Mouse (Mus musculus): ENCODE measurements around the gene Frmpd1.

The Frmpd1 gene

GRCm38 (mm10) chr4:45238260-45238659 lies 53.6 kb downstream of the Frmpd1 start:
- no peak for DNase-seq (ENCODE audit: low read depth, low spot score)

DNA sequence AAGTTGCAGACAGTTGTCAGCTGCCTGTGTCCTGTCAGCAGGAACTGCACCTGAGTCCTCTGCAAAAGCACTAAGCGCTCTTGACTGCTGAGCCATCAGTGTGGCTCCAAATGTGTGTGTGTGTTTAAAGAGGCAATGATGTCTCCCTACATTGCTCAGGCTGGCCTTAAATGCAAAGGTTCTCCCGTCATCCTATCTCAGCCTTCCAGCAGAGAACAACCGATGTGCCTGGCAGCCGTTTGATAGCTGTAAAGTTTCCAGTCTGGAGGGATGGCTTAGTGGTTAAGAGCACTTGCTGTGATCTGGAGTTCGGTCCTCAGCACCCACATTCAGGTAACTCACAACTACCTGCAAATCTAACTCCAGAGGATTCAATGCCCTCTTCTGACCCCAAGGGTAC lies 56.7 kb downstream of the Frmpd1 start:
- no peak for DNase-seq (ENCODE audit: low read depth, low spot score)

DNA sequence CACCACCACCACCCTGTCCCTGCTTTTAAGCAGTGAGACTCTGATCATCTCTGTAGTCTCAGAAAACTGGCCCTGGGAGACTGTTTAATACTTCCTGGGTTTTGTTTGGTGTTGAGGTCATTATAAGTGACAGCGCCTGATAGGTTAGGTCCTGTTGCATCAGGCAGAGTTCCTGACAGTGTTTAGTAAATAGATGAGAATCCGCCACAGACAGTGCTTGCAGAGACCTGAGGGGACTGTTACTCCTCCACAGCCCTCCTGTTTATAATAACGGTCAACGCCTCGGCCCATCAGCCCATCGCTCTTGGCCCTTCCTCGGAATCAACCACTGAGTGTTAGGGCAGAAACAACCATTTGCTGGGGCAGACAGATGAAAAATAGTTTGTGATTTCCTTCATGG lies 57.5 kb downstream of the Frmpd1 start:
- DNase-seq (ENCODE audit: low read depth, low spot score) = no peak

GRCm38 (mm10) chr4:45243211-45243902 lies 58.7 kb downstream of the Frmpd1 start:
- no peak for DNase-seq (ENCODE audit: low read depth, low spot score)

GRCm38 (mm10) chr4:45251265-45251664 lies 66.6 kb downstream of the Frmpd1 start:
- no peak for DNase-seq (ENCODE audit: low read depth, low spot score)

GRCm38 (mm10) chr4:45252861-45253262 lies 68.2 kb downstream of the Frmpd1 start:
- no peak for DNase-seq (ENCODE audit: low read depth, low spot score)

GRCm38 (mm10) chr4:45253839-45254601 lies 69.3 kb downstream of the Frmpd1 start:
- no peak for DNase-seq (ENCODE audit: low read depth, low spot score)

DNA sequence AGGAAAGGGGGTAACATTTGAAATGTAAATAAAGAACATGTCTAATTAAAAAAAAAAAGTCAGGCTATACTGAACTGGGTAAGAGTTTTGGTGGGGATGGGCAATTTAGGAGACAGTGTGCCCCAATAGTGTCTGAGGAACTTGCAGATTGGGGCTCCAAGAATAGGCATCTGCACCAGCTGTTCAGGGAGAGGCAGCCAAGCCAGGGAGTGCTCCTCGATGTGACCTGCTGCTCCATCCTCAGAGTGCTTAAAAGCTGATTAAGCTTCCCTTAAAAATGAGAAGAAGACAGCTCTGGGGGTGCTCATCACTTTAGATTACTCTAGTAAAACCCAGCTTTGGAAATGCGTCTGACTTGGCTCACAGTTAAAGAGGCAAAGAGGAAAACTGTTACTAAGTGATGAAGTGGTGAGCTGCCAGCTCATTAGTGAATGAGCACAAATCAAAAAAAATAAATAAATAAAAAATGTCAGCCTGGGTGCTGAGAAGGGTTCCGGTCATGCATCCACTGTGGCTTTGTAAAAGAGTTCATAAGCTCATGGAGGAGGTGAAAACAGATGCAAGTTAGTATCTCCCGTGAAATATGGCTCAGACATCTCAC lies 74.7 kb downstream of the Frmpd1 start:
- DNase-seq (ENCODE audit: low read depth, low spot score) = no peak

- no peak for DNase-seq (ENCODE audit: low read depth, low spot score)
These were observed 76.9 kb downstream of the Frmpd1 start for GRCm38 (mm10) chr4:45261551-45261950.

DNA sequence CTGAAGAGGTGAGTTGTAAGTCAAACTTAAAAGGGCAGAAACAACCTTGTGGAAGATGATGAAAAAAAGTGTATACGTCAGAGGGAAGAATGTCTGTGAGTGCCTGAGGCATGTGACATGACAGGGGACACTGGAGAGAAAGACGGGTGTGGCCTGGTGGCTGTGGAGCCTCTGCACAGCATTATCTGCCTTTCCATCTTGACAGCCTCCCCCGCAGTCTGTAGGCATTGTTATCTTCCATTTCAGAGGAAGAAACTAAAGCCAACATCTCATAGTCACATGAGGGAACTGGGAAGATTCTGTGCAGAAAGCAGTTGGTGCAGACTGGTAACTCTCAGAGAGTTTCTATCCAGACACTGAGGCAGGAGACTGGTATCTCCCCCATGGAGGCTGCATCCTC lies 83.2 kb downstream of the Frmpd1 start:
- DNase-seq (ENCODE audit: low read depth, low spot score) = no peak

DNA sequence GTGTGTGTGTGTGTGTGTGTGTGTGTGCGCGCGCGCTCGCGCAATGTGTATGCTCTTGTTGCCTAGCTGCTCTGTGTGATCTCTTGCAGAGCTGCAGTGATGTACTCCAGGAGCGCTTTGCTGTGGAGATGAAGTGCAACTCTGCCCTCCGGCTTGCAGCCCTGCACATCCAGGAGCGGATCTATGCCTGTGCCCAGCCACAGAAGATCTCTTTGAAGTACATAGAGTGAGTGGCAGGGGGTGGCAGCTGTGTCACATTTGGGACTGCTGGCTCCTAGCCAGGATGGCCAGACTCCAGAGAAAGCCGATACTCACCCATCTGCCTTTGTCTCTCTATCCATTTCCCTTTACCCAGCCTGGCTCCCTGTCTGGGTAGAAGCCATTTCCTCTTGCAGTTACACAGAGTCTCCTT lies 86.4 kb downstream of the Frmpd1 start:
- DNase-seq (ENCODE audit: low read depth, low spot score) = peak; percentile 53

DNA sequence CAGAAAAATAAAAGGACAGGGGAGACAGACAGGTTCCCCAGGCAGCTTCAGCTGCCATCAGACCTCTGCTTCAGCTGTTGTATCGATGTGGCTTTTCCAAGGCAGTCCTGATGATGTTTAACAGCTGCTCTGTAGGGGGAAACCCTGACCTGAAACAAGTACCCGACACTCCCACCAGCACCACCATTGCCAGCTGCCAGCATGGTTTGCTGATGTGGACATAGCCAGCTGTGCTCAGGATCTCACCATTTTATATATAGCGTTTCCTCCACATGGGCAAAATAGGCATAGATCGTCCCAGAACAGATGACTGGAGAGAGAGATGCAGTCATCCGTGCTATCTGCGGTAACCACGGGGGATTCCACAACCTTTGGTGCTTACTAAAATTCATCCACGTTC lies 91.1 kb downstream of the Frmpd1 start:
- DNase-seq (ENCODE audit: low read depth, low spot score) = no peak

GRCm38 (mm10) chr4:45279292-45279691 lies 94.6 kb downstream of the Frmpd1 start:
- DNase-seq (ENCODE audit: low read depth, low spot score) = no peak

GRCm38 (mm10) chr4:45279981-45280548 lies 95.4 kb downstream of the Frmpd1 start:
- peak; percentile 69 for DNase-seq (ENCODE audit: low read depth, low spot score)

GRCm38 (mm10) chr4:45286318-45286717 lies 101.6 kb downstream of the Frmpd1 start:
- peak; percentile 22 for DNase-seq (ENCODE audit: low read depth, low spot score)

DNA sequence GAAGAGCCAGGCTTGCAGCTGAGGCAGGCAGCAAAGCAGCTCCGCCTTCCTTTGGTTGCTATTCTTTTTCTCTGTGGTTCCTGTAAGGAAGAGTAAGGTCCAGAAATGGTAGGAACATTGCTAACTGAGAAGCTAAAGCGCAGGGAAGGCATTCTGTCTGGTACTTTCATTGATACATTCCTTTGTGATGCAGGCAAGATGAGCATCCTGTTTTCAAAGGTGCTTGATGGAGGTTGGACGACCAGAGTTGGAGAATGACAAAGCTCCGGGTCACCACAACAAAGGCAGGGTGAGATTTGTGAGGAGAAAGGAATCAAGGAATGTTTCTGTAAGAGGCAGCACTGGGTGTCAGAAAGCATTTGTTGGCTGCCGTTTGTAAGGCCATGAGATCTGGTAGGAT lies 103.2 kb downstream of the Frmpd1 start:
- no peak for DNase-seq (ENCODE audit: low read depth, low spot score)

- peak; percentile 67 for DNase-seq (ENCODE audit: low read depth, low spot score)
These were observed 112.2 kb downstream of the Frmpd1 start, which contains the start of gene Trmt10b for GRCm38 (mm10) chr4:45296662-45297564. Gene Trmt10b, plus strand, starts transcription at chr4:45297127.

GRCm38 (mm10) chr4:45305536-45305935 lies 120.9 kb downstream of the Frmpd1 start:
- DNase-seq (ENCODE audit: low read depth, low spot score) = no peak

DNA sequence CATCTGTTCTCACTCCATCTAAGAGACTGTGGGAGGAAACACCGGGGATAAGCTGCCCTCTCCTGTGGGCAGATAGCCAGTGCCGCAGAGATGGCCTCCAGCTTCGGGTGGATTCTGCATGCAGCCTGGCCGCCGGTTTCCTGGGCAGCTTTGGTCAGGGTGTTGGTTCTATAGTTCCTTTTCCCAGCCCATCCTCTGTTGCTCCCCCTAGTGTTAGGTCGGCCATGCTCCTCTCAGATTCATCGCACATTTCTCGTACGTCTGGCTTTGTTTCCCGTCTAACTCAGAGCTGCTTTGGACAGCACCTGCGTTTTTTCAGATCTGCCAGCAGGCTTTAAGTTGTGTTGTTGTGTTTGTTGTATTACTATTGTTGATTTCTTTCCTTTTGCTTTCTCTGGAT lies 123.4 kb downstream of the Frmpd1 start:
- DNase-seq (ENCODE audit: low read depth, low spot score) = peak; percentile 29

DNA sequence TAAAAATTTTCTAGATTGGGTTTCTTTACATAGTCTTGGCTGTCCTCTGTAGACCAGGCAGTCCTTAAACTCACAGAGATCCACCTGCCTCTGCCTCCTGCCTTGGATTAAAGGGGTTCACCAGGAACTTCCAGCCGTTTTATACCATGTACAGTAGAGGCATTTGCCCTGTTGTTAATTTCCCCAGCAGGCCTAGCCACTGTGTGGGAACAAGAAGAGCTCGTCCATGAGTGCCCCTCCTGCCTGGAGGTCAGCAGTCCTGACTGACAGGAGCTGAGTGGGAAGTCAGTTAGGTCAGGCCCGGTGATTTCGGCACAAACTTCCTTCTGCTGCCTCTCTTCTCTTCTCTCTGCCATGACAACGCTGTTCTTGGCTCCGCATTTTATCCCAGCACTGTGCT lies 123.9 kb downstream of the Frmpd1 start:
- DNase-seq (ENCODE audit: low read depth, low spot score) = no peak

DNA sequence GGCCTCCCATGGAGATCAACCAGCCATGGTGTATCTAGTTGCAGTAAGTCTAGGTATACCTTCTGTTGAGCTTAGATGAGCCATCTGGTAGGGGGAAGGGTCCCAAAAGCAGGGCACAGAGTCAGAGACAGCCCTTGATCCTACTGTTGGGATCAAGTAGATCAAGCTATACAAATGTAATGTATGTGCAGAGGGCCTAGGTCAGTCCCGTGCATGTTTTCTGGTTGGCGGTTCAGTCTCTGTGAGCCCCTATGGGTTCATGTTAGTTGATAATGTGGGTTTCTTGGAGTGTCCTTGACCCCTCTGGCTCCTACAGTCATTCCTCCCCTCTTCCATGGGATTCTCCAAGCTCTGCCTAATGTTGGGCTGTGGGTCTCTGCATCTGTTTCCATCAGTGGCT lies 126.4 kb downstream of the Frmpd1 start:
- DNase-seq (ENCODE audit: low read depth, low spot score) = no peak
